In the genomic region with DNA sequence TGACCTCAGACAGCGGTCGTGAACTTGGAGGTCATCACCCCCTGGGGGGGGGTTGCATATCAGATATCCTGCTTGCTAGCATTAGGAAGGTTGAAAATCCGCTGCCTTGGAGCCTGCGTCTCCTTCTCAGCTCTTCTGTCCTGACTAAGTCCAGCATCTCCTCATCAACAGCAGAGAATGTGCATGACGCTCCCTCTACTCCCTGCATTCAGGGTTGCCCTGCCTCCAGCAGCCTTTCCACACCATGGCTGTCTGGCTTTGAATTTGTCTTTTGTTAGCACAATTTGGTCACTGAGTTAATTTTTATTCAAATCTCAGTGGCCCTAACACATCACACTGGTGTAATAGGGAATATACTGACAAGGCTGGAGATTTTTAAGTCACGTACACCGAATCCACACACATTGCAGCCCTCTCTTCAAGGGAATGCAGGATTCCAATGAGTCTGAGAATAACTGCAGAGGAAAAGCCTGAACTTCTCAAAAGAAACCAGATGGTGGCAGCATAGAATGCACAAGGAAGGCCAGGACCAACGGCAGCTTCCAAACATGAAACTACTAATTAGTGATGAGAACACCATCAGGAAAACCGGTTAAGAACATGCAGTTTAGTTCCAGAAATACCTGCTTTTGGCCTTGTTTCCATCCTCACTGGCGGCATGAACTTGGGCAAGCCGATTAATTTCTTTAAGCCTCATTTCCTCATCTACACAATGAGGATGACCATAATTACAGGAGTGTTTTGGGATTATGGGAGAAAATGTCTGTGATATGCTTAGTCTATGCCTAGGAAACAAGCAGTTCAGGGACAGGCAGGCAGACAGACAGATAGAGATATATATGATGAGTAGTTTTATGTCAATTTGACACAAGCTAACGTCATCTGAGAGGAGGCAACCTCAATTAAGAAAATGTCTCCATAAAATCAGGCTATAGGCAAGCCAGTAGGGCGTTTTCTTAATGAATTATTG, we compare ENCODE assay signal across 10 mouse cellular contexts.
DNase-seq lines count a peak whose midpoint lies in the region; ATAC-seq lines count a peak whose summit lies in the region.
"Had no signal": no experiment of that assay in that cellular context is flagged by ENCODE, and none has a peak within 500 bp of the region (broad histone marks: within the 10 kb centered on the region; RNA-seq: fewer than 3 reads in every experiment).

No protein-coding gene starts in this region.

- H3K4me3 ChIP-seq in stomach, embryonic 14.5 days (ENCODE audit: low read depth, low read length), result no peak overlapping the region
- H3K4me3 ChIP-seq: embryonic facial prominence, embryonic 12.5 days; myocyte had no signal

- no peaks in the 10 kb centered on the region for H3K4me1 ChIP-seq in stomach, embryonic 14.5 days (ENCODE audit: control insufficient read depth, insufficient read depth, low read length)
- H3K4me1 ChIP-seq: embryonic facial prominence, embryonic 12.5 days had no signal

- 58% methylated on average over 13 of the region's 13 CpGs for WGBS in stomach, embryonic 14.5 days

- peak; percentile 81 to 84; a peak in 3 of 4 replicates for ATAC-seq in hematopoietic stem cell, adult 5-6 weeks (replicated peaks in 1 of 2; ENCODE audit: insufficient read depth in 1 of 2, low FRiP score in 2 of 2, low TSS enrichment in 1 of 2, low read depth in 1 of 2, poor library complexity in 2 of 2, severe bottlenecking in 2 of 2)
- peak; percentile 86 for ATAC-seq in megakaryocyte, adult 5-6 weeks (ENCODE audit: poor library complexity, severe bottlenecking)
- ATAC-seq in stomach, embryonic 14.5 days (ENCODE audit: insufficient number of reproducible peaks, insufficient read depth, low FRiP score, low read depth), result peak; percentile 14; the same call in 1 of the 2 replicates
- ATAC-seq in monocyte, adult 5-6 weeks (replicated peaks; ENCODE audit: insufficient number of reproducible peaks, low FRiP score, low TSS enrichment, poor library complexity, severe bottlenecking), result no peak

- no peaks in the 10 kb centered on the region for H3K27me3 ChIP-seq in stomach, embryonic 14.5 days (ENCODE audit: control insufficient read depth, insufficient read depth, low read length)
- H3K27me3 ChIP-seq: embryonic facial prominence, embryonic 12.5 days had no signal

- H3K4me2 ChIP-seq in stomach, embryonic 14.5 days (replicated peaks; ENCODE audit: low read depth, low read length), result no peak overlapping the region
- H3K4me2 ChIP-seq: embryonic facial prominence, embryonic 12.5 days had no signal

- H3K27ac ChIP-seq in stomach, embryonic 14.5 days (ENCODE audit: low read length), result no peak overlapping the region
- H3K27ac ChIP-seq: embryonic facial prominence, embryonic 12.5 days had no signal

- peak; percentile 79 for DNase-seq in 3T3-L1 (ENCODE audit: low read depth, low spot score)
- peak; percentile 16 for DNase-seq in MEL-GATA-1-ER (ENCODE audit: extremely low read depth, low read depth)
- DNase-seq in embryo, embryonic 11 days, result peak; percentile 69
- DNase-seq in layer of hippocampus, postnatal 10 days (ENCODE audit: low spot score in 2 of 2), result peak; percentile 42 to 65

- no peaks in the 10 kb centered on the region for H3K9me3 ChIP-seq in stomach, embryonic 14.5 days (ENCODE audit: control insufficient read depth, low read depth, low read length)
- H3K9me3 ChIP-seq: embryonic facial prominence, embryonic 12.5 days had no signal

- no peaks in the 10 kb centered on the region for H3K36me3 ChIP-seq in stomach, embryonic 14.5 days (ENCODE audit: control insufficient read depth, insufficient read depth, low read length)
- H3K36me3 ChIP-seq: embryonic facial prominence, embryonic 12.5 days had no signal

- no peak overlapping the region for H3K9ac ChIP-seq in stomach, embryonic 14.5 days (replicated peaks; ENCODE audit: low read depth, low read length)
- H3K9ac ChIP-seq: embryonic facial prominence, embryonic 12.5 days had no signal

Comparison
In these comparisons a context has a peak if more than half of its experiments do, and no peak if none do; other contexts are left out.
1. DNase-seq: peak in every context shown above with its lines; median percentile 79 in 3T3-L1; 69 in embryo, embryonic 11 days; 54 in layer of hippocampus, postnatal 10 days; 16 in MEL-GATA-1-ER.